Mouse (Mus musculus) liver, embryonic 15.5 days (tissue): ENCODE results near the gene Tlx2. TPM values are rescaled to one million over a fixed set of nuclear protein-coding genes. Genes with fewer than 3 reads are reported as not detected.

Source experiments
- ATAC-seq: fragments of 200-750 bp; cut with Nextera tagmentation; 2 replicates; pipeline ENCODE4 v1.8.0; 2017; ENCODE audit warnings: moderate number of reproducible peaks, mild to moderate bottlenecking, moderate library complexity; ENCODE audit not compliant: insufficient read depth
- H3K27ac ChIP-seq: fragments of 300-500 bp; sonication (generic); replicated peaks from 2 replicates; pipeline ENCODE4 v1.5.1; 2015; ENCODE audit warnings: mild to moderate bottlenecking, inconsistent platforms
- H3K27me3 ChIP-seq: fragments of 300-500 bp; sonication (generic); 2 replicates; pipeline ENCODE4 v1.6.1; 2015; ENCODE audit warnings: mild to moderate bottlenecking, inconsistent platforms
- H3K36me3 ChIP-seq: fragments of 300-500 bp; sonication (generic); replicated peaks from 2 replicates; pipeline ENCODE4 v1.6.1; 2015; ENCODE audit warnings: moderate library complexity, mild to moderate bottlenecking, inconsistent platforms
- H3K4me1 ChIP-seq: fragments of 300-500 bp; sonication (generic); replicated peaks from 2 replicates; pipeline ENCODE4 v1.6.1; 2015; ENCODE audit warnings: inconsistent platforms
- H3K4me2 ChIP-seq: fragments of 300-500 bp; sonication (generic); 2 replicates; pipeline ENCODE4 v1.6.1; 2015; ENCODE audit warnings: moderate library complexity, mild to moderate bottlenecking, inconsistent platforms
- H3K4me3 ChIP-seq: fragments of 300-500 bp; sonication (generic); replicated peaks from 2 replicates; pipeline ENCODE4 v1.5.1; 2015; ENCODE audit warnings: mild to moderate bottlenecking, inconsistent platforms
- H3K9ac ChIP-seq: fragments of 300-500 bp; sonication (generic); 2 replicates; pipeline ENCODE4 v1.6.1; 2015; ENCODE audit warnings: moderate library complexity, mild to moderate bottlenecking, inconsistent platforms
- H3K9me3 ChIP-seq: fragments of 300-500 bp; sonication (generic); replicated peaks from 2 replicates; pipeline ENCODE4 v1.6.1; 2016; ENCODE audit warnings: inconsistent platforms
- WGBS: fragments of 180-500 bp; shearing (Covaris S2); methylation state at CpG from one replicate; pipeline ENCODE4 v1.1.7; 2015; ENCODE audit warnings: mixed read lengths; ENCODE audit not compliant: insufficient replicate concordance; 5-methylcytosine and 5-hydroxymethylcytosine counted together
- polyA plus RNA-seq: library from polyadenylated mRNA; unstranded; fragments of >200 nt; fragmentation: Nextera tagmentation; extraction: Ambion mirVana; gene quantifications from 2 replicates; pipeline ENCODE4 v1.2.1, GENCODE M21; 2015

Gene Tlx2
- polyA plus RNA-seq, 1 experiment from 2014 or later = not detected

DNA sequence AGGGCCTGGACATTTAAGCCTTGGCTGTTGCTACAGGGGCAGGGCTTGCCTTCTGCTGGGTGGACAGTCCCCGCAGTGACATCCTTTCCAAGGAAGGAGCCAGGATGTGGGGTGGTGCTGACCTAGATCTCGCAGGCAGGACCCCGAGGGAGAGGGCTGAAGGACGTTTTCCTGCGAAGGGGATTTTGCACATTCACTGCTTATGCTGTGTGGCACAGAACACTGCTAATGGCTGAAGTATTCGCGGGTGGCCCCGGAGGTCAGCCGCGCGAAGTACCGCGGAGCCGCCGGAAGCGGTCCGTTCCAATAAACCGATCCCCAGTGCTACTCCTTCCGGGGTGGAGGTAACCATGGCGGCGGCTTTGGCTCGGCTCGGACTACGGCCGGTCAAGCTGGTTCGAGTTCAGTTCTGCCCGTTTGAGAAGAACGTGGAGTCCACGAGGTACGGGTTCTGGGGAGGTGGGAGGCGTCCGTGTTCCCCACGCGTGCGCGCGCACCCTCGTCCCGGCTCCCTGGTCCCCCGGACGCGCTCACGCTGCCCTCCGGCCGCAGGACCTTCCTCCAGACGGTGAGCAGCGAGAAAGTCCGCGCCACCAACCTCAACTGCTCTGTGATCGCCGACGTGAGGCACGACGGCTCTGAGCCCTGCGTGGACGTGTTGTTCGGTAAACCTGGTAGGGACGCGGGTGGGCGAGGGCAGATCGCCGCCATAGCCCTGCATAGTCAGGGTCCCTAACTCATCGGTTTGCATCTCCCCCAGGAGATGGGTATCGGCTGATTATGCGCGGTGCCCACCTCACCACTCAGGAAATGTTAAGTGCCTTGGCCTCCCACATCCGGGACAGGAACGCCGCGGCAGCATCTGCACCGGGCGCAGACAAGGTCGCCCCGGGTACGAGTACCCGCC lies 38.9 kb upstream of the Tlx2 start, which contains the start of gene Mrpl53:
Gene Mrpl53 (plus strand): TSS at position 279 of the 907 bp plus-strand sequence.
- Histone ChIP-seq H3K36me3 (peaks cover 26% of the 10 kb centered on the region), H3K9ac (peak within 1 kb of the TSS; percentile 89), H3K27ac (peak within 1 kb of the TSS; percentile 91), H3K4me3 (peak within 1 kb of the TSS; percentile 81), H3K9me3 (no peaks in the 10 kb centered on the region), H3K4me2 (peak within 1 kb of the TSS; percentile 87), H3K27me3 (no peaks in the 10 kb centered on the region), H3K4me1 (peaks cover 55% of the 10 kb centered on the region)
- ATAC-seq = peak; percentile 77
- WGBS = under 1% methylated on average over 76 of the region's 76 CpGs

DNA sequence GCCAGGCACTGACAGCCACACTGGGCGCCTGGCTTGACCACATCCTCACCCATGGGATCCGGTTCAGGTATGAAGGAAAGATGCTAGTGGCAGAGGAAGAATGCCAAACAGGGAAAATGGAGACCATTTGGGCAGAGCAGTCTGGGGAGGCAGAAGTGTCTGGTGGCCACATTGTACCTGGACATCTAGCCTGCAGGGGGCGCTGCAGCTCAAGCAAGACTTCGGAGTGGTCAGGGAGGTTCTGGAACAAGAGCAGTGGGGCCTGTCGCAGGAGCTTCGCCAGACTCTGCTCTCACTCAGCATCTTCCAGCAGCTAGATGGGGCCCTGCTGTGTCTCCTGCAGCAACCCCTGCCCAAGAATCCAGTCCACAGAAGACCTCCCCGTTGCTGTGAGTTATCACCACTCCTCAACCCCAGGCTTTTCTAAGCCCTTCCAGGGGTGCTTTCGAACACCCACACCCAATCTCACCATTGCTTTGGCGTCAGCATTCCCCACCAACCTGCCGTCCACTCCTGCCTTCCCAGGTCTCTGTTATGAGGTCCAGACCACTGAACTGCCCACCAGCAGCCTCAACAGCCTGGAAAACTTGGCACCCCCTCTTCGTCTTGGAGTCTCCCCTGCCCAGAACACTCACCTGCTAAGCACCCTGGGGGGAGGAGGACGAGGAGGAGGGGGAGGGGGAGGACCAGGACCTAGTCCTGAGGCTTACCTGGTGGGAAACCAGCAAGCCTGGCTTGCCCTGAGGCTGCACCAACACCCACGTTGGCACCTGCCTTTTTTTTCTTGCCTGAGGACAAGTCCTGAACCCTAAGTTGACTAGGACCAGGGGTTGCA lies 37.7 kb upstream of the Tlx2 start:
- Histone ChIP-seq H3K9ac (peak overlapping the region; percentile 89; the same call in 1 of the 2 replicates), H3K36me3 (peaks cover 30% of the 10 kb centered on the region)

GRCm38 (mm10) chr6:83104158-83104557 lies 34.1 kb upstream of the Tlx2 start:
- WGBS = 73% methylated on average over 4 of the region's 4 CpGs
- no peak for ATAC-seq
- peaks cover 48% of the 10 kb centered on the region for H3K4me1 ChIP-seq

More for the DNA sequence above, 37.7 kb upstream of the Tlx2 start:
- peak overlapping the region; percentile 91 for H3K27ac ChIP-seq
- peak overlapping the region; percentile 81 for H3K4me3 ChIP-seq
- H3K4me1 ChIP-seq = peaks cover 57% of the 10 kb centered on the region
- peak overlapping the region; percentile 87 for H3K4me2 ChIP-seq
- ATAC-seq = peak; percentile 29; the same call in 1 of the 2 replicates
- 36% methylated on average over 13 of the region's 13 CpGs for WGBS
- no peaks in the 10 kb centered on the region for H3K9me3 ChIP-seq
- no peaks in the 10 kb centered on the region for H3K27me3 ChIP-seq

DNA sequence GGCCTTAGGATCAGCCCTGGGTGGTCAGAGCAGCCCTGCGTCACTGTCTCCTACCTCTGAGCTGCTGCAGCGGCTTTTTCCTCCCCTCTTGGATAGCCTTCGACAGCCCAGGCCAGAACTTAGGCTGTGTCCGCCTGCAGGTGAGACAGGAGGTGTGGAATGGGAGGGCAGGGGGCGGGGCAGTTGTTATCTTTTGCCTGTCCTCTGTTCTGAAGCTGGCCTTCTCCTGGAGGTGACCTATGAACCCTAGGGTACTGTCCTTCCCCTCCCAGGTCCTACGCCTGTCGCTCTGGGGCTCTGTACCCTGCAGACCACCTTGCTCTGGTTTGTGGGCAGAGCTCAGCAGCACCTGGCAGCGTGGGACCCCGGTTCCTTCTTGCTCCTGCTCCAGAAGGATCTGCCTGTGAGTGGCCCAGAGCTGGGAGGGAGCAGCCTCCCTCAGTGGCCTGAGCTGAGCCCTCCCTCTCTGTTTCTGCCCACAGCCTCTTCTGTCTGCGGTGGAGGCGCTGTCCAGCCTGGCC lies 33.1 kb upstream of the Tlx2 start:
- H3K9me3 ChIP-seq = no peaks in the 10 kb centered on the region
- H3K4me2 ChIP-seq = peak overlapping the region; percentile 100
- peak overlapping the region; percentile 34 for H3K27ac ChIP-seq
- 68% methylated on average over 11 of the region's 11 CpGs for WGBS
- peaks cover 16% of the 10 kb centered on the region; the same call in 1 of the 2 replicates for H3K27me3 ChIP-seq
- peaks cover 42% of the 10 kb centered on the region for H3K4me1 ChIP-seq
- no peak for ATAC-seq
- peaks cover 21% of the 10 kb centered on the region; the same call in 1 of the 2 replicates for H3K36me3 ChIP-seq
- H3K4me3 ChIP-seq = peak overlapping the region; percentile 73
- H3K9ac ChIP-seq = 0 out of 2 replicates have a peak overlapping the region, but pooled peaks have one; percentile 78

More at GRCm38 (mm10) chr6:83104158-83104557, 34.1 kb upstream of the Tlx2 start:
- Histone ChIP-seq H3K27me3 (peaks cover 8% of the 10 kb centered on the region; the same call in 1 of the 2 replicates), H3K36me3 (peaks cover 21% of the 10 kb centered on the region; the same call in 1 of the 2 replicates), H3K9me3 (no peaks in the 10 kb centered on the region), H3K9ac (no peak overlapping the region), H3K27ac (no peak overlapping the region), H3K4me2 (no peak overlapping the region), H3K4me3 (no peak overlapping the region)

GRCm38 (mm10) chr6:83101688-83102556 lies 31.8 kb upstream of the Tlx2 start:
- Histone ChIP-seq H3K4me1 (peaks cover 29% of the 10 kb centered on the region), H3K9ac (peak overlapping the region; percentile 78), H3K36me3 (peaks cover 15% of the 10 kb centered on the region; the same call in 1 of the 2 replicates), H3K27ac (peak overlapping the region; percentile 81), H3K27me3 (peaks cover 23% of the 10 kb centered on the region), H3K9me3 (no peaks in the 10 kb centered on the region), H3K4me2 (peak overlapping the region; percentile 100), H3K4me3 (peak overlapping the region; percentile 73)
- peak; percentile 76 for ATAC-seq
- WGBS = under 1% methylated on average over 74 of the region's 74 CpGs

GRCm38 (mm10) chr6:83101316-83101687 lies 31.2 kb upstream of the Tlx2 start, which contains the start of the genes Ccdc142 and Gm42688:
Gene Ccdc142 (plus strand): TSS chr6:83101601.
Gene Gm42688 (plus strand): TSS chr6:83101617.
- peak within 1 kb of the TSS; percentile 73 for H3K4me3 ChIP-seq
- 1% methylated on average over 25 of the region's 25 CpGs for WGBS
- H3K4me1 ChIP-seq = peaks cover 29% of the 10 kb centered on the region
- peaks cover 26% of the 10 kb centered on the region for H3K27me3 ChIP-seq
- H3K4me2 ChIP-seq = peak within 1 kb of the TSS; percentile 100
- no peaks in the 10 kb centered on the region for H3K9me3 ChIP-seq
- H3K9ac ChIP-seq = peak within 1 kb of the TSS; percentile 78
- ATAC-seq = peak; percentile 79
- peak within 1 kb of the TSS; percentile 81 for H3K27ac ChIP-seq
- H3K36me3 ChIP-seq = peaks cover 11% of the 10 kb centered on the region; the same call in 1 of the 2 replicates

DNA sequence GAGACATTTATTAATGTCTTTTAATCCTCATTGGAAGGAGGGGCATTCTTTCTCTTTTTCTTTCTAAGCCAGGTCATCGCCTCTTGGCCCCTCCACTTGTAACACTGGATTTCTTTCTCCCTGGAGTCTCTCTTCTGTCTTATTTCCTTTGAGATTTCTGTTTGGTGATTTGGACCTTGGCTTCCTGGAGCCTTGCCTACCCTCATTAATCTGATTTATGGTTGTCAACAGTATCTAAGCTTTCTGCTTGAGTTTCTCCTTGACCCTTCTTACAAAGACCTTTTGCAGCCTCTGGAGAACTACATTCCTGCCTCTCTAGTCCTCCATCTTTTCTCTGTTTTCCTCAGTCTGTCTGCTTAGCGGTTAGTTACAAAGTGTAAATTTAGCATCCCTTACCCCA lies 28.3 kb upstream of the Tlx2 start:
- H3K4me3 ChIP-seq = no peak overlapping the region
- H3K27ac ChIP-seq = no peak overlapping the region
- H3K4me1 ChIP-seq = peaks cover 26% of the 10 kb centered on the region
- H3K27me3 ChIP-seq = peaks cover 46% of the 10 kb centered on the region
- no peak overlapping the region for H3K4me2 ChIP-seq
- WGBS = 70% methylated on average over 2 of the region's 2 CpGs
- H3K9me3 ChIP-seq = no peaks in the 10 kb centered on the region
- H3K9ac ChIP-seq = no peak overlapping the region
- no peak for ATAC-seq
- H3K36me3 ChIP-seq = peaks cover 1% of the 10 kb centered on the region; the same call in 1 of the 2 replicates

- ATAC-seq = no peak
- Histone ChIP-seq H3K9me3 (no peaks in the 10 kb centered on the region), H3K4me2 (no peak overlapping the region), H3K4me3 (no peak overlapping the region), H3K27ac (no peak overlapping the region), H3K27me3 (peaks cover 67% of the 10 kb centered on the region), H3K4me1 (peaks cover 4% of the 10 kb centered on the region), H3K36me3 (no peaks in the 10 kb centered on the region), H3K9ac (no peak overlapping the region)
- WGBS = 37% methylated on average over 6 of the region's 6 CpGs
Observed at GRCm38 (mm10) chr6:83095968-83096367, 25.9 kb upstream of the Tlx2 start.

DNA sequence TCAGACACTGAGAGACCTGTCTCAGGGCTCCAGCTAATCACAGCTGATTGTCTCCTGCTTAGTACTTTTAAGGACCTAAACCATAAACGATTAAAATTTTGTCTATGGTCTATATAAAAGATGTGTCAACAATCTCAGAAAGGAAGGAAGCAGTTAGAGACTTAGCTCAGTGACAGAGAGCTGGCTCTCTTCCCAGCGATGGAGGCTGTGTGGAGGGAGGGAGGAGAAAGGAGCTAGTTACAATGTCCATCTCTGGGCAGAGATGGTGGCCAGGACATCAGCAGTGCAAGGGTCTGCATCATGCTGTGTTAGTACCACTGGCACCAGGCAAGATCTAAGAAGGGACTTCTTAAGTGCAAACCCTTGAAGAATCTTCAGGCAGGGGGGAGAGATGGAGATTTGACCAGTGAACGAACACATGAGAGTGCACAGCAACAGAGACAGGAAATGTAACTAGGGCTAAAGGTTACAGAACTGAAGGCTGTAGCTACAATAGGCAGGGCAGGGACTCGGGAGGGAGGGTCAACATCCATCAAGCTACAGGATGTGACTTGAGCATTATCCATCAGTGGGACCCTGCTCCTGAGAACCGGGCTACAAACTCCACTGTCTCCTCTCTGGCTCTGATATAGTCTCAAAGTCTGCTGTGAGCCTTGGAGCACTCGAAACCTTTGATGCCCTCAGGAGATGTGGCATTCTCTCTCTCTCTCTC lies 22.5 kb upstream of the Tlx2 start:
- H3K4me1 ChIP-seq = peaks cover 3% of the 10 kb centered on the region; the same call in 1 of the 2 replicates
- no peak for ATAC-seq
- no peaks in the 10 kb centered on the region for H3K36me3 ChIP-seq
- no peaks in the 10 kb centered on the region for H3K9me3 ChIP-seq
- H3K27ac ChIP-seq = no peak overlapping the region
- WGBS = 15% methylated on average over 6 of the region's 6 CpGs
- H3K4me3 ChIP-seq = no peak overlapping the region
- no peak overlapping the region for H3K4me2 ChIP-seq
- peaks cover 84% of the 10 kb centered on the region for H3K27me3 ChIP-seq
- H3K9ac ChIP-seq = no peak overlapping the region
